Mouse (Mus musculus) C2C12 (cell line): ENCODE data around the gene Gm20696. TPM values are rescaled to one million over a fixed set of nuclear protein-coding genes. Genes with fewer than 3 reads are reported as not detected.

Experiments used
- H3K27me3 ChIP-seq: one replicate; pipeline ENCODE4 v1.6.1; 2011; ENCODE audit not compliant: control insufficient read depth, insufficient read depth, insufficient read length
- H3K36me3 ChIP-seq: one replicate; pipeline ENCODE4 v1.6.1; 2011; ENCODE audit not compliant: control insufficient read depth, insufficient read depth
- H3K4me3 ChIP-seq: one replicate; pipeline ENCODE4 v1.5.1; 2011; ENCODE audit warnings: mild to moderate bottlenecking, control low read depth; ENCODE audit not compliant: poor library complexity, insufficient read depth, severe bottlenecking
- H3K79me2 ChIP-seq: one replicate; pipeline ENCODE4 v1.6.1; 2011; ENCODE audit not compliant: control insufficient read depth, insufficient read depth
- H3K79me3 ChIP-seq: one replicate; pipeline ENCODE4 v1.6.1; 2011; ENCODE audit warnings: low read depth, control low read depth
- H3ac ChIP-seq: one replicate; pipeline ENCODE3; 2011; ENCODE audit warnings: low read depth; ENCODE audit not compliant: control insufficient read depth, insufficient read length
- CEBPB ChIP-seq: IDR thresholded peaks from one replicate; pipeline ENCODE4 v1.6.1; 2011; ENCODE audit warnings: low read depth, mild to moderate bottlenecking, control low read depth, moderate library complexity
- CTCF ChIP-seq: IDR thresholded peaks from one replicate; pipeline ENCODE4 v1.5.1; 2011; ENCODE audit not compliant: control insufficient read depth, insufficient read depth, insufficient read length
- FOSL1 ChIP-seq: IDR thresholded peaks from one replicate; pipeline ENCODE4 v1.8.0; 2011; ENCODE audit warnings: mild to moderate bottlenecking, low read length; ENCODE audit not compliant: poor library complexity, insufficient read depth, severe bottlenecking
- MAX ChIP-seq: IDR thresholded peaks from one replicate; pipeline ENCODE4 v1.6.1; 2011; ENCODE audit warnings: mild to moderate bottlenecking, control low read depth
- MYOD1 ChIP-seq: IDR thresholded peaks from one replicate; pipeline ENCODE4 v1.6.1; 2011; ENCODE audit warnings: low read depth; ENCODE audit not compliant: control insufficient read depth, insufficient read length
- MYOG ChIP-seq: IDR thresholded peaks from one replicate; pipeline ENCODE4 v1.6.1; 2011; ENCODE audit not compliant: control insufficient read depth, insufficient read length; ENCODE audit errors: extremely low read depth
- USF1 ChIP-seq: IDR thresholded peaks from one replicate; pipeline ENCODE4 v1.6.1; 2011; ENCODE audit warnings: low read depth, mild to moderate bottlenecking, control low read depth, moderate library complexity
- polyA plus RNA-seq: library from polyadenylated mRNA; unstranded; fragments of >200 nt; fragmentation: generic; extraction: Trizol; gene quantifications from one replicate; pipeline ENCODE4 v1.2.1, GENCODE M21; 2012; ENCODE audit warnings: missing spikeins

Gene Gm20696
- polyA plus RNA-seq, 1 experiment: 0.20 TPM

GRCm38 (mm10) chr6:99439214-99439877 lies 227.3 kb downstream of the Gm20696 start:
- Histone ChIP-seq H3K79me2 (no peaks in the 10 kb centered on the region), H3ac (no peak overlapping the region), H3K36me3 (no peaks in the 10 kb centered on the region), H3K27me3 (no peaks in the 10 kb centered on the region), H3K4me3 (no peak overlapping the region), H3K79me3 (no peaks in the 10 kb centered on the region)
- no peak for TF ChIP-seq CEBPB
- no peak for TF ChIP-seq CTCF
- TF ChIP-seq MYOG: no peak
- no peak for TF ChIP-seq USF1
- no peak for TF ChIP-seq MAX
- TF ChIP-seq FOSL1: no peak
- no peak for TF ChIP-seq MYOD1

DNA sequence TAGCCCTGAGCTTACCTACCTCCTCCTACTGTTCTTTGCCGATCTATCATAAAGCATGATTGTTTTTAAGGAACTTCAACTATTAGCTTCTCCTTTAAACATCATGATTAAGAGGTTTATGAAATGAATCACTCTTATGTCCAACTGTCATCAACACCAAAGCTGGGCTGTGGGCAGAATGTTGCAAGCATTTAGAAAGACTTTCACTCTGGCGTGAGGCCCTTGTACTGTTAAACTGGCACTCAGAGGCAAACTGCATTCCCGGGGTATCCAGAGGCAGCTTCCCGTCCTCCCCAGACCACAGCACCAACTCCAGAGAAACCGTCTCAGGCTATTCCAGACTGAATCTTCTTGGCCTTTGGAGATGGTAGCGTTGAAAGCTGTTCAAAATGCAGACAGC lies 230.2 kb downstream of the Gm20696 start:
- Histone ChIP-seq H3K36me3 (no peaks in the 10 kb centered on the region), H3K79me3 (no peaks in the 10 kb centered on the region)
- TF ChIP-seq MAX (no peak), USF1 (no peak), MYOG (no peak)

DNA sequence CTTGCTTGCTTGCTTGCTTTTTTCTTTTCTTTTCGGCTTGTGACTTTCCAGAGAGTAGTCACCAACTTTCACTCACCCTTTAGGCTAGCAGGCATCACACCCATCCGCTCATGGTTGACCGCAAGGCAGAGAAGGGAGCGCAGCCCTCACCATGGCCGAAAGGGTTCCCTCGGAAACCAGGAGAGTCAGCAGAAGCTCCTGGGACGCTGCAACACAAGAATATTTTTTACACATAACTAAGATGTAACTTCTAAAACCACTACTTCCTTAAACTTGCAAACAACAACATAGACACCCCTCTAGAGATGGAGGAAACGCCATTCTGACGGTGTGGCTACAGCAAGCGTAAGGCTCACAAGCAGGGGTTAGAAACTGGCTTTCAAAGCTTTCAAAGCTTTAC lies 231.5 kb downstream of the Gm20696 start:
- no peak overlapping the region for H3K4me3 ChIP-seq
- H3K79me3 ChIP-seq: no peaks in the 10 kb centered on the region
- TF ChIP-seq USF1 (no peak), CTCF (no peak), MAX (no peak), MYOD1 (no peak), CEBPB (no peak), FOSL1 (no peak), MYOG (no peak)
- H3K79me2 ChIP-seq: no peaks in the 10 kb centered on the region
- no peaks in the 10 kb centered on the region for H3K36me3 ChIP-seq
- no peaks in the 10 kb centered on the region for H3K27me3 ChIP-seq
- no peak overlapping the region for H3ac ChIP-seq

More for the DNA sequence above, 230.2 kb downstream of the Gm20696 start:
- no peaks in the 10 kb centered on the region for H3K79me2 ChIP-seq
- no peak overlapping the region for H3ac ChIP-seq
- no peak overlapping the region for H3K4me3 ChIP-seq
- H3K27me3 ChIP-seq: no peaks in the 10 kb centered on the region

- TF ChIP-seq MAX: no peak
- no peak for TF ChIP-seq CTCF
- TF ChIP-seq USF1: no peak
- no peak for TF ChIP-seq FOSL1
- no peak for TF ChIP-seq MYOD1
- TF ChIP-seq MYOG: no peak
- TF ChIP-seq CEBPB: no peak
- no peaks in the 10 kb centered on the region for H3K79me2 ChIP-seq
- H3K4me3 ChIP-seq: no peak overlapping the region
- H3K79me3 ChIP-seq: no peaks in the 10 kb centered on the region
- H3K36me3 ChIP-seq: no peaks in the 10 kb centered on the region
- H3ac ChIP-seq: no peak overlapping the region
- H3K27me3 ChIP-seq: no peaks in the 10 kb centered on the region
These were observed 233.6 kb downstream of the Gm20696 start for GRCm38 (mm10) chr6:99433006-99433405.

DNA sequence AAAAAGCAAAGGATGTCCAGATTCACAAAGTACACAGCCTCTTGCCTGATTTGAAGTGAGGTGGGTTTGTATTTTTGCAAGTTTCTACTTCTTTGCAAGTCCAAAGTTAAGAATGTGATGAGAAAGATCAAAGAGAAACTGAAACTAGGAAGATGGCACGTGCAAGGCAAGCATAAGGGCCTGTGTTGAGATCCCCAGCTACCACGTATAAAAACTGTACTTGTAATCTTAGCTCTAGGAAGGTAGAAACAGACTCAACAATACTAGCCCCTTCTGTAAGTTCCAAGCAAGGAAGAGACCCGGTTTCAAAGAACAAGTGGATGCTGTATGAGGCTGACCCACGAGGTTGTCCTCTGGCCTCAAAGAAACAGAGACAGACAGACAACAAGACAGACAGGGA lies 234.7 kb downstream of the Gm20696 start:
- H3K79me2 ChIP-seq: no peaks in the 10 kb centered on the region
- TF ChIP-seq MYOG (no peak), FOSL1 (no peak), CTCF (no peak), CEBPB (no peak), USF1 (no peak), MAX (no peak)
- no peaks in the 10 kb centered on the region for H3K36me3 ChIP-seq
- no peak overlapping the region for H3K4me3 ChIP-seq
- no peaks in the 10 kb centered on the region for H3K27me3 ChIP-seq
- H3K79me3 ChIP-seq: no peaks in the 10 kb centered on the region
- H3ac ChIP-seq: no peak overlapping the region

DNA sequence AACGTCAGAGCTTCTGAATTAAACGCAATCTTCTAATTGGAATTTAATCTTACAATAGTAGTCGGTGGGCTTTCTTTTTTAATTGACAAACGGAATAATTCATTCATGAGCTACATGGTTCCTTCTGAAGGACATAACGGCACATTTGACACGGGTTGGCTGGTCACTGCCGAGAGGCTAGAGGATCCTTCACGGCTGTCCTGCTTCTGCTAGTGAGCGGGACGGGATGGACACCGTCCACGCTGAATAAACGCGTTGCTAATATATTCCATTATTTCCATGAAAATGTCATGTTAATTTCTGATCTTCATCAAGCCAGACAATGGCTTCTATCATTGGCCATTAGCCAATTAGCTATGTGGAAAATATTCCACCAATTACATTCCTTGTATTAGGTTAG lies 236.0 kb downstream of the Gm20696 start:
- H3K4me3 ChIP-seq: no peak overlapping the region

More for the DNA sequence above, 236.0 kb downstream of the Gm20696 start:
- no peaks in the 10 kb centered on the region for H3K36me3 ChIP-seq
- no peaks in the 10 kb centered on the region for H3K27me3 ChIP-seq
- H3K79me3 ChIP-seq: no peaks in the 10 kb centered on the region
- H3K79me2 ChIP-seq: no peaks in the 10 kb centered on the region
- H3ac ChIP-seq: no peak overlapping the region
- TF ChIP-seq CEBPB: no peak
- no peak for TF ChIP-seq CTCF
- no peak for TF ChIP-seq FOSL1
- no peak for TF ChIP-seq MYOD1
- no peak for TF ChIP-seq USF1
- no peak for TF ChIP-seq MAX
